In genomic region chr10:78801449-78801848, GRCm38 (mm10) we compare ENCODE assay signal across 32 mouse cellular contexts. TPM values are rescaled to one million over a fixed set of nuclear protein-coding genes. Genes with fewer than 3 reads are reported as not detected.
DNase-seq lines count a peak whose midpoint lies in the region; ATAC-seq and TF ChIP-seq lines count a peak whose summit lies in the region.
"Had no signal": no experiment of that assay in that cellular context is flagged by ENCODE, and none has a peak within 500 bp of the region (broad histone marks: within the 10 kb centered on the region; RNA-seq: fewer than 3 reads in every experiment).

No protein-coding gene starts in this region.

- no peaks in the 10 kb centered on the region; the same call in 1 of the 2 replicates for H3K9me3 ChIP-seq in heart, embryonic 11.5 days (replicated peaks; ENCODE audit: control insufficient read depth, low read length)
- H3K9me3 ChIP-seq in CH12.LX (replicated peaks; ENCODE audit: low read length) (no peaks in the 10 kb centered on the region), ES-Bruce4 (replicated peaks; ENCODE audit: control insufficient read depth, insufficient read depth, low read length, poor library complexity, severe bottlenecking) (no peaks in the 10 kb centered on the region)
- H3K9me3 ChIP-seq: embryonic facial prominence, embryonic 13.5 days; embryonic facial prominence, embryonic 15.5 days; forebrain, embryonic 10.5 days; forebrain, embryonic 12.5 days; forebrain, embryonic 15.5 days had no signal

- H3K4me3 ChIP-seq in heart, embryonic 11.5 days (ENCODE audit: low read depth, low read length) = no peak overlapping the region
- H3K4me3 ChIP-seq in CH12.LX (replicated peaks in 1 of 3; ENCODE audit: low read depth in 2 of 3, low read length in 2 of 3, poor library complexity in 1 of 3) (no peak overlapping the region), ES-Bruce4 (ENCODE audit: low read depth, low read length) (no peak overlapping the region)
- H3K4me3 ChIP-seq in lung, adult 2 months (replicated peaks; ENCODE audit: extremely low read depth, low read depth, low read length) = no peak overlapping the region
- H3K4me3 ChIP-seq: embryonic facial prominence, embryonic 13.5 days; embryonic facial prominence, embryonic 15.5 days; erythroblast, embryonic 14.5 days; forebrain, embryonic 10.5 days; forebrain, embryonic 12.5 days; forebrain, embryonic 15.5 days had no signal

- in situ Hi-C loops in CH12.LX (cut with MboI; ENCODE audit: low pct_ligation_motif_present, low pct_unique_long_range_greater_than_20kb, low sequenced_read_pairs) = no loop called here

- peak; percentile 57; the same call in 1 of the 2 replicates for TF ChIP-seq EP300 in CH12.LX (IDR thresholded peaks at IDR 0.05; ENCODE audit: low read length)
- no peak for TF ChIP-seq EP300 in ES-Bruce4 (IDR thresholded peaks at IDR 0.05; ENCODE audit: insufficient read depth, low read depth, low read length)

- no peaks in the 10 kb centered on the region for H3K36me3 ChIP-seq in heart, embryonic 11.5 days (ENCODE audit: control insufficient read depth, insufficient read depth, low read length)
- H3K36me3 ChIP-seq in CH12.LX (replicated peaks in 1 of 2; ENCODE audit: control insufficient read depth in 1 of 2, insufficient read depth in 1 of 2, low read length in 1 of 2) = no peaks in the 10 kb centered on the region
- H3K36me3 ChIP-seq in ES-Bruce4 (ENCODE audit: control insufficient read depth, insufficient read depth, low read length, poor library complexity, severe bottlenecking) = no peaks in the 10 kb centered on the region
- H3K36me3 ChIP-seq: embryonic facial prominence, embryonic 13.5 days; embryonic facial prominence, embryonic 15.5 days; forebrain, embryonic 10.5 days; forebrain, embryonic 12.5 days; forebrain, embryonic 15.5 days; G1E had no signal

- H3K79me2 ChIP-seq in CH12.LX (replicated peaks; ENCODE audit: control insufficient read depth, extremely low read depth, insufficient read depth, poor library complexity, severe bottlenecking) = no peaks in the 10 kb centered on the region

- no peak overlapping the region for H3K4me2 ChIP-seq in heart, embryonic 11.5 days
- no peak overlapping the region; the same call in 1 of the 2 replicates for H3K4me2 ChIP-seq in CH12.LX (ENCODE audit: insufficient read depth, low read depth, poor library complexity, severe bottlenecking)
- H3K4me2 ChIP-seq: embryonic facial prominence, embryonic 13.5 days; embryonic facial prominence, embryonic 15.5 days; forebrain, embryonic 12.5 days; forebrain, embryonic 15.5 days had no signal

- TF ChIP-seq POLR2A in CH12.LX (IDR thresholded peaks at IDR 0.05; ENCODE audit: low read depth, low read length) = no peak
- TF ChIP-seq POLR2A in ES-Bruce4 (IDR thresholded peaks at IDR 0.05; ENCODE audit: insufficient read depth, low read length) = no peak
- TF ChIP-seq POLR2A in lung, adult 2 months (IDR thresholded peaks at IDR 0.05; ENCODE audit: borderline replicate concordance, extremely low read depth, low read depth, low read length) = no peak

- DNase-seq in heart, adult 11 months = peak; percentile 46
- peak; percentile 50 for DNase-seq in CH12.LX (ENCODE audit: extremely low read depth)
- DNase-seq in R1 (ENCODE audit: low read depth, low spot score) = peak; percentile 46
- DNase-seq in cerebellum, adult 9-10 months = no peak
- no peak for DNase-seq in thymus, postnatal 25 days
- DNase-seq in lung, adult 2 months = no peak
- DNase-seq: adrenal gland, adult 8-10 months; adrenal gland, postnatal 14 days; adrenal gland, postnatal 36 days; B cell, adult 2 months; cerebellum, adult 11-12 months; cerebellum, adult 2 months; cerebellum, adult 9-11 months; cerebellum, postnatal 14 days; cerebellum, postnatal 36 days; embryo, embryonic 11 days; forebrain, postnatal 0 days had no signal

- no peak for ATAC-seq in heart, embryonic 11.5 days (replicated peaks; ENCODE audit: insufficient number of reproducible peaks, low FRiP score, low TSS enrichment)
- ATAC-seq: activated CD4-positive, CD25-positive, alpha-beta regulatory T cell, adult 4 months; CD4-positive, CD25-positive, alpha-beta regulatory T cell, adult 4 months; forebrain, embryonic 15.5 days; forebrain, postnatal 0 days; Patski had no signal

- H3K9ac ChIP-seq in heart, embryonic 11.5 days (ENCODE audit: low read depth, low read length) = no peak overlapping the region
- H3K9ac ChIP-seq in CH12.LX (ENCODE audit: insufficient read depth, low read depth) = no peak overlapping the region
- H3K9ac ChIP-seq in ES-Bruce4 (ENCODE audit: low read depth, poor library complexity, severe bottlenecking) = no peak overlapping the region
- H3K9ac ChIP-seq: embryonic facial prominence, embryonic 13.5 days; embryonic facial prominence, embryonic 15.5 days; forebrain, embryonic 12.5 days; forebrain, embryonic 15.5 days; forebrain, postnatal 0 days had no signal

- no peak overlapping the region for H3K27ac ChIP-seq in heart, embryonic 11.5 days (ENCODE audit: low read depth, low read length)
- H3K27ac ChIP-seq in CH12.LX (ENCODE audit: insufficient read depth, low read depth) = no peak overlapping the region
- H3K27ac ChIP-seq in ES-Bruce4 (ENCODE audit: insufficient read depth, low read length) = no peak overlapping the region
- H3K27ac ChIP-seq: embryonic facial prominence, embryonic 13.5 days; embryonic facial prominence, embryonic 15.5 days; forebrain, embryonic 10.5 days; forebrain, embryonic 12.5 days; forebrain, embryonic 15.5 days had no signal

- peak; percentile 38 for TF ChIP-seq RAD21 in CH12.LX (IDR thresholded peaks at IDR 0.05; ENCODE audit: low read depth, low read length)

- 64% methylated on average over 2 of the region's 2 CpGs for WGBS in heart, embryonic 11.5 days (ENCODE audit: insufficient replicate concordance)
- 78% methylated on average over 2 of the region's 2 CpGs for WGBS in lung, adult 2 months

- H3K27me3 ChIP-seq in heart, embryonic 11.5 days (ENCODE audit: control insufficient read depth, insufficient read depth, low read length) = no peaks in the 10 kb centered on the region
- H3K27me3 ChIP-seq in CH12.LX (replicated peaks) = peaks cover 2% of the 10 kb centered on the region
- no peaks in the 10 kb centered on the region for H3K27me3 ChIP-seq in ES-Bruce4 (ENCODE audit: control insufficient read depth, insufficient read depth, low read length, poor library complexity, severe bottlenecking)
- H3K27me3 ChIP-seq: embryonic facial prominence, embryonic 13.5 days; embryonic facial prominence, embryonic 15.5 days; forebrain, embryonic 12.5 days; forebrain, embryonic 15.5 days; Patski had no signal

- dilution Hi-C loops in CH12.LX (cut with MboI; ENCODE audit: extremely low pct_ligation_motif_present, extremely low pct_unique_long_range_greater_than_20kb, low sequenced_read_pairs) = no loop called here

- TF ChIP-seq CTCF in CH12.LX (conservative IDR thresholded peaks at IDR 0.05 in 1 of 2, IDR thresholded peaks at IDR 0.05 in 1 of 2; ENCODE audit: low read depth in 2 of 2, low read length in 2 of 2) (peak in 1 of 2 experiments; percentile 62; a peak in 2 of 4 replicates), ES-Bruce4 (IDR thresholded peaks at IDR 0.05; ENCODE audit: low read depth, low read length) (peak; percentile 41)
- no peak for TF ChIP-seq CTCF in lung, adult 2 months (IDR thresholded peaks at IDR 0.05; ENCODE audit: insufficient read depth, low read length)

- H3K4me1 ChIP-seq in heart, embryonic 11.5 days (ENCODE audit: control insufficient read depth, insufficient read depth, low read length) = no peaks in the 10 kb centered on the region
- peaks cover 6 to 12% of the 10 kb centered on the region in 2 experiments for H3K4me1 ChIP-seq in CH12.LX (ENCODE audit: control insufficient read depth in 1 of 2, insufficient read depth in 2 of 2)
- H3K4me1 ChIP-seq in ES-Bruce4 (ENCODE audit: control insufficient read depth, insufficient read depth, low read length) = no peaks in the 10 kb centered on the region
- no peaks in the 10 kb centered on the region for H3K4me1 ChIP-seq in lung, adult 2 months (ENCODE audit: control insufficient read depth, insufficient read depth, low read length)
- H3K4me1 ChIP-seq: embryonic facial prominence, embryonic 13.5 days; embryonic facial prominence, embryonic 15.5 days; forebrain, embryonic 10.5 days; forebrain, embryonic 12.5 days; forebrain, embryonic 15.5 days had no signal

TF ChIP-seq in CH12.LX, 34 proteins besides CTCF, POLR2A, EP300 and RAD21 (continues in another document):
- TF ChIP-seq JUN (IDR thresholded peaks at IDR 0.05; ENCODE audit: insufficient read depth, low read depth, low read length) (no peak), MAX (IDR thresholded peaks at IDR 0.05; ENCODE audit: low read length) (peak; percentile 38; the same call in 1 of the 2 replicates), ZC3H11A (IDR thresholded peaks at IDR 0.05; ENCODE audit: low read depth, low read length) (no peak), TBP (conservative IDR thresholded peaks at IDR 0.05; ENCODE audit: low read depth, low read length) (peak; percentile 64; the same call in 1 of the 2 replicates), IRF4 (IDR thresholded peaks at IDR 0.05; ENCODE audit: low read depth, low read length) (0 out of 2 replicates have a peak, but pooled peaks have one; percentile 44), GABPA (IDR thresholded peaks at IDR 0.05; ENCODE audit: insufficient replicate concordance, low read depth, low read length) (no peak), MAZ (IDR thresholded peaks at IDR 0.05; ENCODE audit: low read depth, low read length) (no peak)

RNA-seq across cellular contexts. Expression of gene Slc1a6, which starts 21.2 kb away (rescaled TPM):
- polyA plus RNA-seq in heart, embryonic 11.5 days (2014; fragmentation: Nextera tagmentation; extraction: Ambion mirVana) = 0.35 and 0.43 TPM in 2 replicates
- total RNA-seq in CH12.LX (2012; rRNA removed) = 0.04 TPM in 1 of 2 replicates, not detected in the other
- total RNA-seq in CH12.LX (2014; rRNA removed) = not detected in 2 replicates
- polyA plus RNA-seq in CH12.LX (2012; ENCODE audit: insufficient read length, low read depth) = not detected in 2 replicates
- polyA plus RNA-seq in ES-Bruce4 (2011; ENCODE audit: insufficient read depth, insufficient read length, low read depth, missing spikeins) = 0.87 and 0.88 TPM in 2 replicates
- 0.25 and 0.50 TPM in 2 replicates for polyA plus RNA-seq in lung, adult 2 months (2012; rRNA removed)
- total RNA-seq: adrenal gland, adult 18-20 months; adrenal gland, postnatal 36 days; common myeloid progenitor, adult 5-6 weeks had no signal
- polyA plus RNA-seq: activated CD4-positive, CD25-positive, alpha-beta regulatory T cell, adult 4 months; CD4-positive, CD25-positive, alpha-beta regulatory T cell, adult 4 months; erythroblast, embryonic 14.5 days; G1E had no signal

RNA-seq across cellular contexts. Expression of gene Ccdc105, which starts 48.6 kb away (rescaled TPM):
- polyA plus RNA-seq in heart, embryonic 11.5 days (2014; fragmentation: Nextera tagmentation; extraction: Ambion mirVana) = 0.11 TPM in 1 of 2 replicates, not detected in the other
- total RNA-seq in CH12.LX (2012; rRNA removed) (not detected in 2 replicates), CH12.LX (2014; rRNA removed) (not detected in 2 replicates)
- polyA plus RNA-seq in CH12.LX (2012; ENCODE audit: insufficient read length, low read depth) (not detected in 2 replicates), ES-Bruce4 (2011; ENCODE audit: insufficient read depth, insufficient read length, low read depth, missing spikeins) (not detected in 2 replicates)
- polyA plus RNA-seq in lung, adult 2 months (2012; rRNA removed) = not detected in 2 replicates
- total RNA-seq: adrenal gland, adult 18-20 months; adrenal gland, adult 8-10 months; adrenal gland, postnatal 14 days; adrenal gland, postnatal 36 days; common myeloid progenitor, adult 5-6 weeks; forebrain, postnatal 0 days; G1E had no signal
- polyA plus RNA-seq: activated CD4-positive, CD25-positive, alpha-beta regulatory T cell, adult 4 months; CD4-positive, CD25-positive, alpha-beta regulatory T cell, adult 4 months; erythroblast, embryonic 14.5 days; G1E; Patski had no signal

RNA-seq across cellular contexts. Expression of gene Olfr1356, which starts 50.5 kb away (rescaled TPM):
- not detected in 2 replicates for polyA plus RNA-seq in heart, embryonic 11.5 days (2014; fragmentation: Nextera tagmentation; extraction: Ambion mirVana)
- total RNA-seq in CH12.LX (2012; rRNA removed) = not detected in 2 replicates
- not detected in 2 replicates for total RNA-seq in CH12.LX (2014; rRNA removed)
- not detected in 2 replicates for polyA plus RNA-seq in CH12.LX (2012; ENCODE audit: insufficient read length, low read depth)
- not detected in 2 replicates for polyA plus RNA-seq in ES-Bruce4 (2011; ENCODE audit: insufficient read depth, insufficient read length, low read depth, missing spikeins)
- polyA plus RNA-seq in lung, adult 2 months (2012; rRNA removed) = not detected in 2 replicates
- total RNA-seq: adrenal gland, adult 18-20 months; adrenal gland, adult 8-10 months; adrenal gland, postnatal 14 days; adrenal gland, postnatal 36 days; common myeloid progenitor, adult 5-6 weeks; forebrain, postnatal 0 days had no signal
- polyA plus RNA-seq: activated CD4-positive, CD25-positive, alpha-beta regulatory T cell, adult 4 months; CD4-positive, CD25-positive, alpha-beta regulatory T cell, adult 4 months; cerebellum, adult 2 months; embryonic facial prominence, embryonic 11.5 days; embryonic facial prominence, embryonic 13.5 days; embryonic facial prominence, embryonic 15.5 days; erythroblast, embryonic 14.5 days; forebrain, embryonic 10.5 days; forebrain, embryonic 12.5 days; forebrain, embryonic 15.5 days; forebrain, postnatal 0 days; G1E; Patski had no signal

Comparison
In these comparisons a context has a peak if more than half of its experiments do, and no peak if none do; other contexts are left out.
1. DNase-seq: peak in heart, adult 11 months (single experiment), CH12.LX (single experiment) and R1 (single experiment); none in cerebellum, adult 9-10 months (single experiment), thymus, postnatal 25 days (single experiment) and lung, adult 2 months (single experiment).